Mouse (Mus musculus): Measurements from ENCODE around the gene Cemip. TPM values are rescaled to one million over a fixed set of nuclear protein-coding genes. Genes with fewer than 3 reads are reported as not detected.
"Not testable (repeated sequence)": the region's sequence is repeated elsewhere in the genome, so short reads cannot be mapped to it uniquely, and the experiment has no call there.

Cemip gene
- 0.41 and 0.49 TPM in 2 replicates for polyA plus RNA-seq (2015; fragmentation: Nextera tagmentation; extraction: Ambion mirVana)

DNA sequence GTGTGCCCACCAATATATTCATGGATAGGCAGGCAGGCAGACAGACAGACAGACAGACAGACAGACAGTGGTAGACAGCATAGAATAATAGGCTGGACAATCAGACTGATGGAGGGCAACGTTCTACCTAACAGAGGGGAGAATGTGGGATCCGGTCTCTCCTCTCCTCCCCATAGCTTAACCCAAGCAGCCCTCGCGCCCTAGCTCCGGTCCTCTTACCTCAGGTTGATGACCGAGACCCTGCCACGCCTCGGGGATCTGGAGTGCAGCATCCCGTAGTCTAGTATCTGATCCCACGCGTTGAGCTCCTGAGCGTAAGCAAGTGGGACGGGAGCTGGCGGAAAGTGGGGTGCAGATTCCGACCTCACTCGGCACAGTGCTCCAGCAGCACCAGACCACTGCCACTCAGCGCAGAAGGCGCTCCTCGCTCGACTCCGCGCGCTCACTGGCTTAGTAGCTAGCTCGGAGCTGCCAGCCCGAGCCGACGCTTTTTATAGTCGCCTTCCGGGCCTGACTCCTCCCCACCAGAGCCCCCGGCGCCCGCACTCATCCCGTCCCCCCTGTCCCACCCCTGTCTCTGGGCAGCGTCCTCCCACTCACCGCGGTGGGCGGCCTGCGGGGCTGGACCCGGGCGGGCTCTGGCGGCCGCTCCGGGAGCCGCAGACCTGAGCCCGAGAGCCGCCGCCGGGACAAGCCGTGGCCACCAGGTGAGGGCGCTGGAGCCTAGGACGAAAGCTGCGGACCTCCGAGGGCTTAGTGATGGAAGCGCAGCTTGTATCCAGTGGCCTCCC lies at the start of gene Cemip:
Cemip (minus strand) TSS at position 464 of the 791 bp plus-strand sequence.
- Histone ChIP-seq H3K4me3 (peak within 1 kb of the TSS; percentile 53), H3K9ac (peak within 1 kb of the TSS; percentile 70), H3K4me2 (peak within 1 kb of the TSS; percentile 86), H3K9me3 (no peaks in the 10 kb centered on the region), H3K27ac (no peak within 1 kb of the TSS), H3K36me3 (no peaks in the 10 kb centered on the region), H3K4me1 (replicated peaks) (peaks cover 17% of the 10 kb centered on the region), H3K27me3 (peaks cover 55% of the 10 kb centered on the region)
- peak; percentile 90 for ATAC-seq (ENCODE audit: low FRiP score)
- 1% methylated on average over 54 of the region's 54 CpGs for WGBS

DNA sequence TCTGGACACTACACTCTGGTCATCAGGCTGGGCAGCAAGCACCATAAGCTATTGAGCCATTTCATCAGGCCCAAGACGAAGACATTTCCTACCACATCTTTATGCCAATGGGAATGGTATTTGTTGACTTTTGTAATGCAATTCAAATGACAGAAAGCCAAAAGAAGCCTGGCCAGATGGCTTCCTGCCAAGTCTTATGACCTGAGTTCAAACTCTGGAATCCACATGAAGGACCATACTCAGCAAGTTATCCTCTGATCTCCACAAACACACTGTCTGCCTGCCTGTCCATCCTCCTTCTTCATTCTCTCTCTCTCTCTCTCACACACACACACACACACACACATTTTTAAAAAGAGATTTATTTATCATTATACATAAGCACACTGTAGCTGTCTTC lies 46.4 kb upstream of the Cemip start:
- H3K4me2 ChIP-seq, result no peak overlapping the region
- H3K9ac ChIP-seq, result no peak overlapping the region
- H3K36me3 ChIP-seq, result no peaks in the 10 kb centered on the region
- no peak for ATAC-seq (ENCODE audit: low FRiP score)
- 67% methylated on average over 1 of the region's 1 CpGs for WGBS
- H3K4me3 ChIP-seq, result no peak overlapping the region
- H3K27ac ChIP-seq, result no peak overlapping the region
- no peaks in the 10 kb centered on the region for H3K9me3 ChIP-seq
- H3K27me3 ChIP-seq, result no peaks in the 10 kb centered on the region
- H3K4me1 ChIP-seq (replicated peaks), result peaks cover 40% of the 10 kb centered on the region

DNA sequence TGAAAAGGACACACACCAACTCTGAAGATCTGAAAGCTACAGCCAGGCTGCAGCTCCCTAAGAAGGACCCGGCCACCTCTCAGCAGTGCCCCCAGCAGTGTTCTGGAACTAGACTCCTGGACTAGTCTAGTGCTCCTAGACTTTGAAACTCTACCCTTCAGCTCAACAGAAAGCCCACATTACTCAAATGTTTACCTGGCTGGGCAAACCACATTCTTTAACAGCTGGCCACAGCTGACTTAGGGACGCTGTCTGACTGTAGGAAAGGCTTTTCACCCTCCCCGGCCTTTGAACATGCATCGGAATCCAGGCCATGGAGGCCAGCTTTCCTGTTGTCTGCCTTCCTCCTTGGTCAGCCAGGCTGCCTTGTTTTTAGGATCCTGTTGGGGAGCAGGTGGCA lies 45.4 kb upstream of the Cemip start:
- no peaks in the 10 kb centered on the region for H3K27me3 ChIP-seq
- no peak for ATAC-seq (ENCODE audit: low FRiP score)
- no peak overlapping the region for H3K27ac ChIP-seq
- H3K4me3 ChIP-seq, result no peak overlapping the region
- no peaks in the 10 kb centered on the region for H3K9me3 ChIP-seq
- WGBS, result 91% methylated on average over 4 of the region's 4 CpGs
- H3K36me3 ChIP-seq, result no peaks in the 10 kb centered on the region
- H3K4me2 ChIP-seq, result no peak overlapping the region
- peaks cover 35% of the 10 kb centered on the region for H3K4me1 ChIP-seq (replicated peaks)
- no peak overlapping the region for H3K9ac ChIP-seq

DNA sequence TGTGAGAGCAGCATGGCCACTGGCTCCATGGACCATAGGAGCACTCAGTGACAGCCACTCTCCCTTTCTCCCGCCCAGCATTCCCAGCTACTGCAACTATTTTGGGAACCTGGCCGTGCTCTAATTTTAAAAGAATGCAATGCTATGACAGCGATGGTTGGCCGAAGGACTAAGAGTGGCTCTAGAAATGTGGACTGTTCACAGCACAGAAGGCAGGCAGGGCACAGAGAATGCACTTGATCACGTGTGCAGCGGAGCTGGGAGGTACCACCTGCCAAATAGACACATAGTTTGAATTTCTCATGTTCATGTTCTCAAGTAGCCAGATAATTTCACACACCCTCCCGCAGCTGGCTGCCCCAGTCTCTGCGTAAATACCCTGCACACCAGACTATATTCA lies 42.4 kb upstream of the Cemip start:
- H3K4me1 ChIP-seq (replicated peaks), result peaks cover 38% of the 10 kb centered on the region
- no peak for ATAC-seq (ENCODE audit: low FRiP score)
- no peak overlapping the region for H3K9ac ChIP-seq
- H3K27ac ChIP-seq, result no peak overlapping the region
- no peak overlapping the region for H3K4me3 ChIP-seq
- no peaks in the 10 kb centered on the region for H3K36me3 ChIP-seq
- no peak overlapping the region for H3K4me2 ChIP-seq
- no peaks in the 10 kb centered on the region for H3K9me3 ChIP-seq
- no peaks in the 10 kb centered on the region for H3K27me3 ChIP-seq
- 77% methylated on average over 8 of the region's 8 CpGs for WGBS

DNA sequence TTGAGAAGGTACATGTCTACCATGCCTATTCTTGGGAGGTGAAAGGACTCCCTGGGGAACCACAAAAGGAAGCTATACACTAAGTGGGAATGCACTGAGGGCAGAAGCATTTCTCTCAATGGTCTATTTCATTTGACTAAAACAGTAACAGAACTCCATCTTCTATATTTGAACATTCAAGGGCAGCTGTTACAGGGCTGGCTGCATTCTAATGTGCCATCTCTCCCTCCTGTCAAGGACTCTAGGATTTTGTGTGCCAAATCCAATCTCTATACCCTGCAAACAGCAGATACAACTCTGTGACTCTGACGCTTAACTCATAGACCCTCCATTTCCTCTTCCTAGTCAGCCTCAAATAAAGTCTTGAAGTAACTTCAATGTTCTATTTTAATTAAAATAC lies 39.4 kb upstream of the Cemip start:
- H3K36me3 ChIP-seq, result no peaks in the 10 kb centered on the region
- WGBS, result 84% methylated on average over 1 of the region's 1 CpGs
- H3K27ac ChIP-seq, result no peak overlapping the region
- no peaks in the 10 kb centered on the region for H3K9me3 ChIP-seq
- no peak for ATAC-seq (ENCODE audit: low FRiP score)
- H3K9ac ChIP-seq, result no peak overlapping the region
- H3K4me3 ChIP-seq, result no peak overlapping the region
- H3K27me3 ChIP-seq, result no peaks in the 10 kb centered on the region
- no peak overlapping the region for H3K4me2 ChIP-seq
- peaks cover 40% of the 10 kb centered on the region for H3K4me1 ChIP-seq (replicated peaks)

DNA sequence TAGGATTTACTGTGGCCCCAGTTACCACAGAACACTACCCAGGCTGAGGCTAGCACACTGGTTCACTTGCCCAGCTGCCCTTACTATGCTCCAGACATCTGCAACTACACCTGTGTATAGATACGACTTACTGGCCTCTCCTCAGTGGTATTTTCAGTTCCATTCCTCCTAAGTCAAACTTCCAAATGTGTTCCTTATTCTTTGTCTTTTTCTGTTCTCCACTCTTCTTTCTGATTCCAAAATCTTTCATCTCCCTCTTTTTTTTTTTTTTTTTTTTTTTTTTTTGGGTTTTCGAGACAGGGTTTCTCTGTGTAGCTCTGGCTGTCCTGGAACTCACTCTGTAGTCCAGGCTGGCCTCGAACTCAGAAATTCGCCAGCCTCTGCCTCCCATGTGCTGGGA lies 37.3 kb upstream of the Cemip start:
- H3K9ac ChIP-seq; H3K27ac ChIP-seq; H3K9me3 ChIP-seq; H3K4me3 ChIP-seq; ATAC-seq (ENCODE audit: low FRiP score); H3K4me2 ChIP-seq; H3K36me3 ChIP-seq; H3K27me3 ChIP-seq: not testable (repeated sequence)
- 90% methylated on average over 4 of the region's 4 CpGs for WGBS
- peaks cover 50% of the 10 kb centered on the region for H3K4me1 ChIP-seq (replicated peaks)

DNA sequence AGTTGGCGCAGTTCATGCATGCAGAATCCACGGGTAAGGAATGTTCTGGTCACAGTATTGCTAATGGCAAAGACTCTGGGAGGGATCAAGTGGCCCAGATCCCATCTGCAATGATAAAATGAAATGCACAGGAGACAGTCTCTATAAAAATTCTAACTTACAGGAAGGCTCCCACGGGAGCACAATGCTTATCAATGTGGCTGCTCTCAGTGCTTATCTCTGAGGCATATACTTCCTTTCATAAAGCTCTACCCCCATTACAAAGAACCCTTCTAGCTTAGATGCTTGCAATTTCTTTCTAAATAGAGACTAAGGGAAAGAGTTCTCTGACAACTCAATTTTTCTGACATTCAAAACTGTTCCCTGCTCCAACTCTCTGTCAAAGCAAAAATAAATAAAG lies 35.5 kb upstream of the Cemip start:
- H3K4me3 ChIP-seq, result no peak overlapping the region
- H3K4me1 ChIP-seq (replicated peaks), result peaks cover 57% of the 10 kb centered on the region
- H3K9ac ChIP-seq, result no peak overlapping the region
- H3K9me3 ChIP-seq, result no peaks in the 10 kb centered on the region
- no peaks in the 10 kb centered on the region for H3K36me3 ChIP-seq
- WGBS, result 85% methylated on average over 3 of the region's 3 CpGs
- ATAC-seq (ENCODE audit: low FRiP score), result no peak
- H3K27me3 ChIP-seq, result no peaks in the 10 kb centered on the region
- no peak overlapping the region for H3K4me2 ChIP-seq
- no peak overlapping the region for H3K27ac ChIP-seq

DNA sequence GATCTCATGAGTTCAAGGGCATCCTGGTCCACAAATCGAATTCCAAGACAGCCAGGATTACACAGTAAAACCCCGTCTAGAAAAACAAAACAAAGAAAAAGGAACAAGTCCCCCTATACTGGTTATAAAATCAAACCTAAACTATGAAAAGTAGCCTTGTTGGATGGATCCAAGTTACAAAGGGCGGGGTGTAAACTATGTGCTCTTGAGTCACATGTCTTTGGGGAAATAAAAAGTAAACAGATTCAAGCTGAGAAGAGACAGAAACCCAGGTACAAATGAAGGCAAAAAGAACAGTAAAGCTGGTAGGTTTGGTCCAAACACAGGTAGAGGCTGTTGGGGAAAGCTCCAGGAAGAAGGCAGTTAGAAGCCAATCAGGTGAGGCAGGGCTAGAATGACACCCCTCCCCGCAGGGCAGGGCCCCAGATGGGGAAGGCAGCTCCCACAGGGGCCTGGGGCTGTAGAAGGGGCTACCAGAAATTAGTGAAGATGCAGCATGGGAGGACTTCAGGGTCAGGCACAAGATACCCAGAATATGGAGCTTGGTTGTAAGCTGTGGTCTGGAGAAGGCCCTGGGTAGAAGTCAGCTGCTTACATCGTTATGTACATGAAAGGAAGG lies 33.9 kb upstream of the Cemip start:
- H3K27me3 ChIP-seq, result no peaks in the 10 kb centered on the region
- no peak overlapping the region for H3K27ac ChIP-seq
- H3K9me3 ChIP-seq, result no peaks in the 10 kb centered on the region
- H3K4me1 ChIP-seq (replicated peaks), result peaks cover 56% of the 10 kb centered on the region
- WGBS, result 75% methylated on average over 5 of the region's 5 CpGs
- no peaks in the 10 kb centered on the region for H3K36me3 ChIP-seq
- no peak overlapping the region for H3K4me3 ChIP-seq
- no peak overlapping the region for H3K9ac ChIP-seq
- no peak overlapping the region for H3K4me2 ChIP-seq
- no peak for ATAC-seq (ENCODE audit: low FRiP score)

DNA sequence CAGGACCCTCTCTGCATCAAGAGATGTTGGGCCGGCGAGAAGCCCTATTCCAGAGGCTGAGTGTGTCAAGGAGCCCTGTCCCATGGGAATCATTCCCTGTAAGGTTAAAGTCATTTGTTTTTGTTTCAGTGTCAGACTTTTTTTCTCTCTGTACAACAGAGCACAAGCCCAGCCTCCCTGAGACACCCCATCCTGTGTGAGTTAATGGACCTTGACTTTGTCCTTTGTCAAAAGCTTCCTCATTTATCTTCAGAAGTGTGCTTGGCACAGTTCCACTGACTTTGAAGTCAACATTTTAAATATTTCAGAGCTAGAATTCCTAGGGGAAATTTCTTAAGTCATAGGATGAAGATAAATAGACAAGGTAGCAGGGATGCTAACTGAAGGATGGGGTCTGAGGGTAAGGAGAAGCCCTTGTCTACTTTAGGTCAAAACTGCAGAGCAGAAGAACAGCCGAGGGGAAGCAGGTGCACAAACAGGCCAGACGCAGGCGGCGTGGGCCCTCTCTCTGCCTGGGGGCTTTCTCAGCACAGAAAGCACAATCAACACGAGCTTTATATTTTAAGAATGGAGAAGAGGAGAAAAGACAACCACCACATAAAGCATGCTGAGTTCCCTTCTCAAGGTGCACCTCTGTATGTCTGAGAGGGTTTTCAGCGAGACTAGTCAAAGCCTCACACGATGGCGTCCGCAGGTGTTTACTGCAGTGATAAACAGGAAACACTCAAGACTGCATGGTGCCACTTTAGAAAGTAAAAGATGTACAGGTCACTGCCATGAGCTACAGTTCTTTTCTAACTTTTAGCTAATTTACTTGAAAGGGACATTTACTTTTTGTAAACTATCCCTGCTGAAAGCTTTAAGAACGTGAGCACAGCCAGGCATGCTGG lies 33.2 kb upstream of the Cemip start:
- Histone ChIP-seq H3K27ac (peak overlapping the region; percentile 55), H3K4me3 (no peak overlapping the region), H3K9ac (no peak overlapping the region), H3K9me3 (no peaks in the 10 kb centered on the region), H3K4me2 (no peak overlapping the region), H3K27me3 (no peaks in the 10 kb centered on the region), H3K36me3 (no peaks in the 10 kb centered on the region), H3K4me1 (replicated peaks) (peaks cover 62% of the 10 kb centered on the region)
- no peak for ATAC-seq (ENCODE audit: low FRiP score)
- WGBS, result 44% methylated on average over 12 of the region's 12 CpGs

DNA sequence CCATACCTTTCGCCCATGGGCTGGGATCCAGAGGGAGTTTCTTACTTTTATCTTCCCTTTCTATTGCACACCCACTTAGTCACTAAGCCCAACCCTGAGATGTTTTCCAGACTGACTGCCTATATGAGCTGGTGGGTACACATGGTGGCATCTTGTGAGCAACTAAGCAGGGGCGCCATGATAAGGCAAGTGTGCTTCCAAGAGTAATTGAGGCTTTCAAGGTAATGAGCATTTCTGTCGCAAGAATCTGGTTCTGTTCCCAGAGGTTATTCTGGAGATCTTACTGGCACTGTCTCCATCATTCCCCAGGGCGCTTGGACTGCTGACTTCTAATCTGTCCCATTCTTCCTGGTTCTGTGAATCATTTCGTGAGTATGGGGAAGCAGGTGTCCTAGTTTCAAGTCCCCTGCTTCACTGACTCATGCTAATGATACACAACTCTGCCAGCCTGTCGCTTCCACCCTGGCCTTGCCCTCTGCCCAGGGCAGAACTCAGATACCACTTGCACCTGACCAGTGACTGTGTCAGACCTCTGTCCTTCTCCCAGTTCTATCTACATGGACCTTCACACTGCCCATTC lies 31.3 kb upstream of the Cemip start:
- Histone ChIP-seq H3K27me3 (no peaks in the 10 kb centered on the region), H3K36me3 (no peaks in the 10 kb centered on the region), H3K4me3 (no peak overlapping the region), H3K4me2 (no peak overlapping the region), H3K4me1 (replicated peaks) (peaks cover 77% of the 10 kb centered on the region), H3K27ac (no peak overlapping the region), H3K9ac (no peak overlapping the region), H3K9me3 (no peaks in the 10 kb centered on the region)
- ATAC-seq (ENCODE audit: low FRiP score), result no peak
- 86% methylated on average over 6 of the region's 6 CpGs for WGBS

DNA sequence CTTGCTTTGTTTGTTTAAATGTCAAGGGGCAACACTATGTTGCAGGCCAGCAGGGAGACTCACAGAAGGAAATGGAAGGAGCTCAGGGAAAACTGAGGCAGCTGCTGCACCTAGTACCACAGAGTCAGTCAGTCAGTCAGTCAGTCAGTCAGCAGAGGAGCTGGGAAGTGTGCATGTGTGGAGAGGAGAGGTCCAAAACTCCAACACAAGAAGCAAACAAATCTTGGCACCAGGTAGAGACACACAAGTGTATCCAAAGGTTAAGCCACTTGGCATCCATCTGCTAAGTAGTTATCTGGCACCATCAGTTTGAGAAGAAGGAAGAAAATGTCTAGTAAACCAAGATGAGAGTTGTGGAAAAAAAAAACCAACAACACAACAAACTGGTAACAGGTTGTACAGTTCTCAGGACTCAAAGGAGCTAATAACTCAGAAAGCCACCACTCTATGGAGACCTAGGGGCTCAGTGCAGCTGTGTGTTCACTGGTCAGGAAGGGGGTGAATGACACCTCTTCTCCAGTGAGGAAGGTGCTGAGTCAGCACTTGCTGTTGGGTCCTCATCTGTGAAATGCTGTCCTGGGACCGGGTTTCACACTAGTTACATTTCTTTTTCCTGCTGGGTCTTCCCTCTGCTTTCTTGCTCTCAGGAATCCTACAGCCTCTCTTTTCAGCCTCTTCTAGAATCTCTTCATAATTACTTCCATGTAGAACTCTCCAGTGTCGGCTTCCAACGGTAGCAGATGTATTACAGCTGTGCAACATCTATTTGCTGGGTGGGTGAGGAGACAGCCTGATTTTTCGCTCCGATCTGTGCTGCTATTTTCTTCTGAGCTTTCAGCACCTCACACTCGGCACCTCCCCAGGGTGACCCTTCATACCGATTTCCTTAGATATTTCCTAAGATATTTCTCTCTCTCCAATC lies 30.6 kb upstream of the Cemip start:
- H3K4me2 ChIP-seq, result no peak overlapping the region
- H3K9ac ChIP-seq, result no peak overlapping the region
- peaks cover 78% of the 10 kb centered on the region for H3K4me1 ChIP-seq (replicated peaks)
- no peak overlapping the region for H3K4me3 ChIP-seq
- no peak for ATAC-seq (ENCODE audit: low FRiP score)
- H3K27ac ChIP-seq, result no peak overlapping the region
- 85% methylated on average over 7 of the region's 7 CpGs for WGBS
- no peaks in the 10 kb centered on the region for H3K27me3 ChIP-seq
- no peaks in the 10 kb centered on the region for H3K36me3 ChIP-seq
- H3K9me3 ChIP-seq, result no peaks in the 10 kb centered on the region
